Mouse (Mus musculus): Measurements from ENCODE around the gene Rem2.

DNA sequence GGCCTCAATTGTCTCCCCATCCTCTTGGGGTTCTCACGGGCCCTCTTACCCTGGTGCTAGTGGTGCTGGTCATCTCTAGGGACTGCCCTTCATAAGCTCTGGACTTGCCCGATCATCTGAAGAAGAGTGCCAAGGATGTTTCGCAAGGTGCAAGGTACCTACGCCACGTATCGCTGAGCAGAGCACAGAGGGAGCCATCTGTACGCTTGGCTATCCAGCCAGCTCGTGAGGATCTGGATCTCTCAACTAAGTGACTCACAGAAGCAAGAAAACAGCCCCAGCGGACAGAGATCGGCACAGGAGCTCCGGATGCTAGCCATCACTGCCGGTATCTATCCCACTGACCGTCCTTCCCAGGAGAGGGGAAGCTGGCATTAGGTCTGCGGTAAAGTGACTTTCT, 20.8 kb downstream of the Rem2 start:
- TF ChIP-seq POLR2A (IDR thresholded peaks at IDR 0.05; ENCODE audit: extremely low read depth, insufficient read depth, low read length) (no peak), CTCF (IDR thresholded peaks at IDR 0.05; ENCODE audit: low read depth, low read length) (no peak)
